Mouse (Mus musculus): ENCODE results near the gene Pus10.

GRCm38 (mm10) chr11:23618995-23619394 lies 46.5 kb upstream of the Pus10 start:
- TF ChIP-seq CTCF (IDR thresholded peaks at IDR 0.05; ENCODE audit: borderline replicate concordance, control insufficient read depth, extremely low read depth, insufficient read depth, low read length, poor library complexity) (no peak), POLR2A (IDR thresholded peaks at IDR 0.05; ENCODE audit: control insufficient read depth, extremely low read depth, insufficient read depth, low read length, poor library complexity) (no peak)
